Mouse (Mus musculus): ENCODE results near the gene Daam1. TPM values are rescaled to one million over a fixed set of nuclear protein-coding genes. Genes with fewer than 3 reads are reported as not detected.
A peak's percentile ranks its signal among the peaks of the same experiment; 100 is the strongest.

The Daam1 gene
- polyA plus RNA-seq (2012; rRNA removed) (6.6 and 10.5 TPM in 2 replicates), polyA plus RNA-seq (2014; fragmentation: Nextera tagmentation; extraction: Ambion mirVana) (13.3 and 13.7 TPM in 2 replicates)

DNA sequence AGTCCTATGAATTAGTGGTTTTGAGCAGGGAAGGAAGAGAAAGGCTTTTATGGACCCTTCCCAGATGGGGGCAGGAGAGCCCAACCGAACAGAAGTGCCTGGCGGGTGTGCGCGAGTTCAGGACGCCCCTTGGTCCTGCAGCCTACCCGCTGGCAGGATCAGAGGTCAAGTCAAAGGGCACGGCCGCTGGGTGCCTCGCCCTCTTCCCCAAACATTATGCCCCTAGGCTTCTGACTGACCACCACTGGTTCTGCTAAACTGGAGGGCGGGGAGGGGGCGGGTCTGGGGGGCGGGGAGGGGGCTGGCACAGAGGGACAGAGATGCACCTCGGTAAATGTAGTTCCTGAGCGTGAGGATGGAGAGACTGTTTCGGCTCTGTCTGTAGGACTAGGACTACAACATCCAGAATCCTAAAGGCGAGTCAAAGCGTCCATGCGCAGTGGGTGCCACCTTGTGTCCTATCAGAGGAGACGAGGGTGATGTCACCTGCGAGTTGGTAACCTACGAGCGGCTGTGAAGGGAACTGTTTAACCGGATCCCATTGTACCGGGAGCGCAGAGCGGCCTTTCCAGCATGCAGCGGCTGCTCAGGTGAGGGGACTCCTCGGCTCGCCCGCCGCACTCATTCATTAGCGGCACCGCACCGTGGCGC, at the start of gene Daam1:
Gene Daam1 (plus strand): TSS at position 472 of the 651 bp plus-strand sequence.
- ATAC-seq (ENCODE audit: insufficient read depth) (peak; percentile 94), DNase-seq (ENCODE audit: low read depth in 3 of 3, low spot score in 3 of 3) (peak; percentile 96 to 97 (median 97))
- WGBS (ENCODE audit: insufficient replicate concordance) = under 1% methylated on average over 35 of the region's 35 CpGs
- H3K9ac ChIP-seq (replicated peaks) = peak within 1 kb of the TSS; percentile 86
- TF ChIP-seq CTCF (IDR thresholded peaks at IDR 0.05; ENCODE audit: low read depth) (peak; percentile 53), EP300 (IDR thresholded peaks at IDR 0.05; ENCODE audit: low read depth) (no peak)
- no peaks in the 10 kb centered on the region for H3K36me3 ChIP-seq (replicated peaks; ENCODE audit: control insufficient read depth, insufficient read depth, low read depth)
- H3K4me1 ChIP-seq (replicated peaks; ENCODE audit: control insufficient read depth in 2 of 2, insufficient read depth in 2 of 2, low read length in 1 of 2) = peaks cover 32 to 36% of the 10 kb centered on the region in 2 experiments
- peak within 1 kb of the TSS; percentile 92 for H3K4me2 ChIP-seq (ENCODE audit: low read depth)
- H3K4me3 ChIP-seq (ENCODE audit: insufficient read depth in 1 of 2, low read depth in 2 of 2, low read length in 2 of 2) = peak within 1 kb of the TSS; percentile 94 to 97
- H3K27ac ChIP-seq = peak within 1 kb of the TSS; percentile 93
- no peaks in the 10 kb centered on the region for H3K27me3 ChIP-seq (ENCODE audit: control insufficient read depth, insufficient read depth, low read length)
- no peaks in the 10 kb centered on the region for H3K9me3 ChIP-seq (ENCODE audit: control insufficient read depth, low read length)

GRCm38 (mm10) chr12:71781220-71781619, 49.7 kb upstream of the Daam1 start:
- Histone ChIP-seq H3K36me3 (replicated peaks; ENCODE audit: control insufficient read depth, insufficient read depth, low read depth) (no peaks in the 10 kb centered on the region), H3K9ac (replicated peaks) (no peak overlapping the region), H3K27me3 (ENCODE audit: control insufficient read depth, insufficient read depth, low read length) (no peaks in the 10 kb centered on the region), H3K9me3 (ENCODE audit: control insufficient read depth, low read length) (no peaks in the 10 kb centered on the region), H3K4me2 (ENCODE audit: low read depth) (no peak overlapping the region), H3K27ac (no peak overlapping the region), H3K4me1 (replicated peaks; ENCODE audit: control insufficient read depth in 2 of 2, insufficient read depth in 2 of 2, low read length in 1 of 2) (no peaks in the 10 kb centered on the region), H3K4me3 (ENCODE audit: insufficient read depth in 1 of 2, low read depth in 2 of 2, low read length in 2 of 2) (no peak overlapping the region)
- DNase-seq (ENCODE audit: low read depth in 3 of 3, low spot score in 3 of 3) (no peak), ATAC-seq (ENCODE audit: insufficient read depth) (no peak)
- no peak for TF ChIP-seq EP300 (IDR thresholded peaks at IDR 0.05; ENCODE audit: low read depth)
- no peak for TF ChIP-seq CTCF (IDR thresholded peaks at IDR 0.05; ENCODE audit: low read depth)
- 12% methylated on average over 7 of the region's 7 CpGs for whole genome bisulfite sequencing (ENCODE audit: insufficient replicate concordance)

DNA sequence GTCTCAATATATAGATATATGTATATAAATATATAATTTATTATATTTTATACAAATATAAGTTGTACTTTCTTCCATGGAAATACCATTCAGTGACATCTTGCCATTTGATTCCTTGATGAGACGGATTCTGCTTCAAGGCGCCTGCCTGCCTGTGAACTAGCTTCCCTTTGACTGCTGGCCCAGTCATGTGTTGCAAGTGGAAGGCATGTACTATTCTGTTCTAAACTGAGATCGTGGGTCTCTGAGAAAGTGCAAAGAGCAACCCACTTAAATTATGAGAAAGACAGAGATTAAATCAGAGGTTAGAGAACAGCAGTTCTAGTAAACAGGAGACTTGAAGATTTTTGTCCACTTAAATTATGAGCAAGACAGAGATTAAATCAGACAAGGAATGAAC, 46.9 kb upstream of the Daam1 start:
- TF ChIP-seq CTCF (IDR thresholded peaks at IDR 0.05; ENCODE audit: low read depth) (no peak), EP300 (IDR thresholded peaks at IDR 0.05; ENCODE audit: low read depth) (no peak)
- H3K27me3 ChIP-seq (ENCODE audit: control insufficient read depth, insufficient read depth, low read length) = no peaks in the 10 kb centered on the region
- no peaks in the 10 kb centered on the region for H3K9me3 ChIP-seq (ENCODE audit: control insufficient read depth, low read length)
- no peaks in the 10 kb centered on the region for H3K4me1 ChIP-seq (replicated peaks; ENCODE audit: control insufficient read depth in 2 of 2, insufficient read depth in 2 of 2, low read length in 1 of 2)
- H3K4me3 ChIP-seq (ENCODE audit: insufficient read depth in 1 of 2, low read depth in 2 of 2, low read length in 2 of 2) = no peak overlapping the region
- WGBS (ENCODE audit: insufficient replicate concordance) = 67% methylated on average over 3 of the region's 3 CpGs
- DNase-seq (ENCODE audit: low read depth in 3 of 3, low spot score in 3 of 3) = no peak
- no peak overlapping the region for H3K27ac ChIP-seq
- no peak for ATAC-seq (ENCODE audit: insufficient read depth)
- H3K4me2 ChIP-seq (ENCODE audit: low read depth) = no peak overlapping the region
- no peaks in the 10 kb centered on the region for H3K36me3 ChIP-seq (replicated peaks; ENCODE audit: control insufficient read depth, insufficient read depth, low read depth)
- H3K9ac ChIP-seq (replicated peaks) = no peak overlapping the region

DNA sequence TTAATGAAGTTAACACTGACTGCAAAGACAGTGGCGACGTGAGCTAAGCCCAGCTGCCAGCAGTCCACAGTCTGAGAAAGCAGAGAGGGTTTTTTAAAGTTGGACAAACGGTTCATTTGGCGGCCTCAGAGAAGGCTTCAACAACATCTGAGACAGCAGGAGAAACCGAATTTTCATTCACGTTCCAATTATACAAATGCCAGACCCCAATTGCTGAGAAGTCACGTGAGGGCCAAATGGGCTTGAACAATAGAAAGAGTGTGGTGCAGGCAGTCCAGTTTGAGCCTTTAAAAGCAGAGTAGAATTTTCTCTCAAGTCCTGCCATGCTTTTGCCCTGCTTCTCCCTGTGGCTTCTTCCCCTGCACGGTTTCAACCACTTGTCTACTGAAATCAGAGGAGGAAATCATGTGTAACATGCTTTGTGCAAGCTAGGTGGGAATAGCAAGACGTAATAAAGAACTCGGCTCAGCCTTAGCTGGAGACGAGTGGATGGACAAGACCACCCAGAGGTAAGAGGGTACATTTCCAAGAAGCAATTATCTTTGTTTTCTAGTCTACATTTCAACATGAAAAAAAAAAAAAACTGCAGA, 46.1 kb upstream of the Daam1 start:
- Histone ChIP-seq H3K4me2 (ENCODE audit: low read depth) (no peak overlapping the region), H3K4me3 (ENCODE audit: insufficient read depth in 1 of 2, low read depth in 2 of 2, low read length in 2 of 2) (no peak overlapping the region), H3K27me3 (ENCODE audit: control insufficient read depth, insufficient read depth, low read length) (no peaks in the 10 kb centered on the region), H3K9me3 (ENCODE audit: control insufficient read depth, low read length) (no peaks in the 10 kb centered on the region), H3K9ac (replicated peaks) (no peak overlapping the region), H3K27ac (no peak overlapping the region), H3K36me3 (replicated peaks; ENCODE audit: control insufficient read depth, insufficient read depth, low read depth) (no peaks in the 10 kb centered on the region), H3K4me1 (replicated peaks; ENCODE audit: control insufficient read depth in 2 of 2, insufficient read depth in 2 of 2, low read length in 1 of 2) (no peaks in the 10 kb centered on the region)
- DNase-seq (ENCODE audit: low read depth in 3 of 3, low spot score in 3 of 3) (no peak), ATAC-seq (ENCODE audit: insufficient read depth) (no peak)
- 57% methylated on average over 11 of the region's 11 CpGs for WGBS (ENCODE audit: insufficient replicate concordance)
- no peak for TF ChIP-seq CTCF (IDR thresholded peaks at IDR 0.05; ENCODE audit: low read depth)
- TF ChIP-seq EP300 (IDR thresholded peaks at IDR 0.05; ENCODE audit: low read depth) = no peak

DNA sequence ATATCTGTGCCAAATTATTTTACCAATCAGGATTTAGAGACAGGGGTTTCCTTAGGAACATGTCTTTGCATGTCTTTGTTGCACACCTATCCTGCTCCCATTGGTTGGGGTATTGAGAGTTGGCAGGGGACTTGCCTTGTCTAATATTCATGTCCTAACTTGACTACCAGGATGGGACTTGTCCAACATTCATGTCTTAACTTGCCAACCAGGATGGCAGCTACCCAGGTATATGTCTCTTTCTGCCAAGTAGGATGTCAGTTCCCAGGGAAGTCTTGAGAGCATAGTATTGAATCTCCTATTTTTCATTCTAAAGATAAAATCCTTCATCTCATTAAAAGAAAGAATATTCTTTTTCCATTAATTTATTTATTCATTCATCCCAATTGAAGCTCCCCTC, 44.4 kb upstream of the Daam1 start:
- no peak overlapping the region for H3K9ac ChIP-seq (replicated peaks)
- DNase-seq (ENCODE audit: low read depth in 3 of 3, low spot score in 3 of 3) = no peak
- no peak for TF ChIP-seq EP300 (IDR thresholded peaks at IDR 0.05; ENCODE audit: low read depth)
- TF ChIP-seq CTCF (IDR thresholded peaks at IDR 0.05; ENCODE audit: low read depth) = no peak
- H3K4me3 ChIP-seq (ENCODE audit: insufficient read depth in 1 of 2, low read depth in 2 of 2, low read length in 2 of 2) = no peak overlapping the region
- no peak overlapping the region for H3K27ac ChIP-seq
- H3K9me3 ChIP-seq (ENCODE audit: control insufficient read depth, low read length) = no peaks in the 10 kb centered on the region
- no peak overlapping the region for H3K4me2 ChIP-seq (ENCODE audit: low read depth)
- ATAC-seq (ENCODE audit: insufficient read depth) = no peak
- no peaks in the 10 kb centered on the region for H3K27me3 ChIP-seq (ENCODE audit: control insufficient read depth, insufficient read depth, low read length)
- no peaks in the 10 kb centered on the region for H3K4me1 ChIP-seq (replicated peaks; ENCODE audit: control insufficient read depth in 2 of 2, insufficient read depth in 2 of 2, low read length in 1 of 2)
- no peaks in the 10 kb centered on the region for H3K36me3 ChIP-seq (replicated peaks; ENCODE audit: control insufficient read depth, insufficient read depth, low read depth)

Measured in liver, embryonic 14.5 days (tissue).